Mouse (Mus musculus): ENCODE results near the gene Mybpc2.

The Mybpc2 gene

GRCm38 (mm10) chr7:44546274-44546673, 21.8 kb upstream of the Mybpc2 start:
- DNase-seq (ENCODE audit: low spot score), result no peak

GRCm38 (mm10) chr7:44543071-44543470, 18.6 kb upstream of the Mybpc2 start:
- no peak for DNase-seq (ENCODE audit: low spot score)

GRCm38 (mm10) chr7:44542555-44542954, 18.1 kb upstream of the Mybpc2 start:
- no peak for DNase-seq (ENCODE audit: low spot score)

GRCm38 (mm10) chr7:44538756-44539624, 14.5 kb upstream of the Mybpc2 start:
- no peak for DNase-seq (ENCODE audit: low spot score)

- DNase-seq (ENCODE audit: low spot score), result no peak
Observed at GRCm38 (mm10) chr7:44537496-44537895, 13.0 kb upstream of the Mybpc2 start.

- DNase-seq (ENCODE audit: low spot score), result no peak
Observed at GRCm38 (mm10) chr7:44537009-44537408, 12.6 kb upstream of the Mybpc2 start.

- no peak for DNase-seq (ENCODE audit: low spot score)
Observed at GRCm38 (mm10) chr7:44536590-44536968, 12.1 kb upstream of the Mybpc2 start.

GRCm38 (mm10) chr7:44535657-44536589, 11.5 kb upstream of the Mybpc2 start:
- no peak for DNase-seq (ENCODE audit: low spot score)

- no peak for DNase-seq (ENCODE audit: low spot score)
Observed at GRCm38 (mm10) chr7:44534656-44535441, 10.4 kb upstream of the Mybpc2 start.

- DNase-seq (ENCODE audit: low spot score), result no peak
Observed at GRCm38 (mm10) chr7:44534242-44534641, 9.8 kb upstream of the Mybpc2 start.

GRCm38 (mm10) chr7:44533746-44534045, 9.2 kb upstream of the Mybpc2 start:
- no peak for DNase-seq (ENCODE audit: low spot score)

- DNase-seq (ENCODE audit: low spot score), result no peak
Observed at GRCm38 (mm10) chr7:44532918-44533745, 8.7 kb upstream of the Mybpc2 start.

GRCm38 (mm10) chr7:44531946-44532732, 7.7 kb upstream of the Mybpc2 start, which contains the start of gene Spib:
TSS of gene Spib (minus strand) at chr7:44532071.
- no peak for DNase-seq (ENCODE audit: low spot score)

- no peak for DNase-seq (ENCODE audit: low spot score)
Observed at GRCm38 (mm10) chr7:44531207-44531606, 6.8 kb upstream of the Mybpc2 start.

GRCm38 (mm10) chr7:44530507-44530906, 6.1 kb upstream of the Mybpc2 start:
- DNase-seq (ENCODE audit: low spot score), result no peak

- no peak for DNase-seq (ENCODE audit: low spot score)
Observed at GRCm38 (mm10) chr7:44529518-44529917, 5.1 kb upstream of the Mybpc2 start.

GRCm38 (mm10) chr7:44527483-44528398, 3.3 kb upstream of the Mybpc2 start:
- DNase-seq (ENCODE audit: low spot score), result peak; percentile 53

- no peak for DNase-seq (ENCODE audit: low spot score)
Observed at GRCm38 (mm10) chr7:44526414-44527154, 2.1 kb upstream of the Mybpc2 start.

Data from urinary bladder, postnatal 25 days (tissue).